Mouse (Mus musculus) G1E (cell line): Measurements from ENCODE around the gene Akr7a5.

Experiments used
- CTCF ChIP-seq: IDR thresholded peaks from 2 replicates; pipeline ENCODE4 v1.5.1; 2012; ENCODE audit warnings: low read depth, low read length, inconsistent platforms, mixed read lengths
- GATA1 ChIP-seq: IDR thresholded peaks from 2 replicates; pipeline ENCODE4 v1.6.1; 2012; ENCODE audit warnings: borderline replicate concordance, low read length, inconsistent platforms, mixed read lengths
- GATA2 ChIP-seq: IDR thresholded peaks from 2 replicates; pipeline ENCODE4 v1.6.1; 2012; ENCODE audit warnings: low read depth, low read length, inconsistent platforms, borderline replicate concordance
- POLR2AphosphoS5 ChIP-seq: IDR thresholded peaks from 2 replicates; pipeline ENCODE4 v1.6.1; 2012; ENCODE audit warnings: low read depth, low read length, inconsistent platforms; ENCODE audit not compliant: insufficient replicate concordance
- TAL1 ChIP-seq: conservative IDR thresholded peaks from 2 replicates; pipeline ENCODE4 v1.6.1; 2012; ENCODE audit warnings: low read depth, low read length, inconsistent platforms, mixed read lengths

DNA sequence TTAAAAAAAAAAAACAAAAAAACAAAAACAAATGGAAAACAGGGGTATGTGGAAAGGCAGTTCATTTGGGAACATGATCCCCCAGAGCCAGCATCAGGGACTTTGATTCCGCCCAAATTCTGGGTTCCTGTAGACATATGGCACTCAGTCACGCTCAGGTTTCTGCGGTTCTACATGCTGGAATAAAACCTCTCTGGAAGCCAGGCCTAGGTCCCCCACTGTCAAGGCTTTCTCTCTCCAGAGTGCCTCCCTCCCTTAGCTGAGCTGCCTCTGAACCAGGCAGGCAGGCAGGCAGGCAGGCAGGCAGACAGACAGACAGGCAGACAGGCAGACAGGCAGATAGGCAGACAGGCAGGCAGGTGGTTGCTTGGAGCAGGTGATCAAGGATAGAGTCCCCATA, 40.4 kb upstream of the Akr7a5 start:
- TF ChIP-seq CTCF (no peak), GATA1 (no peak), TAL1 (no peak), GATA2 (no peak), POLR2AphosphoS5 (no peak)
